Mouse (Mus musculus): ENCODE results near the gene Gm13199. TPM values are rescaled to one million over a fixed set of nuclear protein-coding genes. Genes with fewer than 3 reads are reported as not detected.
A peak's percentile ranks its signal among the peaks of the same experiment; 100 is the strongest.

Gm13199 gene
- polyA plus RNA-seq (2012; rRNA removed): 0.61 and 1.4 TPM in 2 replicates

DNA sequence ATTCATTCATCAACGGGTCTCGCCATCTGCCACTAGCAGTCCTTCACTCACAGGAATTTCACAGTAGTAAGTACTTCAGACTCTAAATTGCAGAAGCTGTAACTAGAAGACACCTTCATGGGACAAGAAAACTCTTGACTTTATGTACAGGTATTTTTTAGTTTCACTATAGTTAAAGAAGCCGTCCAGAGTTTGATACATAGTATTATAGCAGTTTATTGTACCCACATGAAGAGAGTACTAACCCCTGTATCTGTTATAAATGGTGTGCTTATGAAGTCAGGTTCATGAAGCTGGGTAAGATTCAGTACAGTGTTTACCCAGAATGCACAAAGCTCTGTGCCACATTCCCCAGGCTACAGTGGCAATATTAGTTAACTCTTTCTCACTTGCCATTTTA, at the start of gene Gm13199:
Gene Gm13199 (minus strand): TSS at position 101 of the 400 bp plus-strand sequence.
- DNase-seq (ENCODE audit: low read depth): no peak

GRCm38 (mm10) chr2:5911282-5911965, 48.7 kb upstream of the Gm13199 start:
- no peak for DNase-seq (ENCODE audit: low read depth)

DNA sequence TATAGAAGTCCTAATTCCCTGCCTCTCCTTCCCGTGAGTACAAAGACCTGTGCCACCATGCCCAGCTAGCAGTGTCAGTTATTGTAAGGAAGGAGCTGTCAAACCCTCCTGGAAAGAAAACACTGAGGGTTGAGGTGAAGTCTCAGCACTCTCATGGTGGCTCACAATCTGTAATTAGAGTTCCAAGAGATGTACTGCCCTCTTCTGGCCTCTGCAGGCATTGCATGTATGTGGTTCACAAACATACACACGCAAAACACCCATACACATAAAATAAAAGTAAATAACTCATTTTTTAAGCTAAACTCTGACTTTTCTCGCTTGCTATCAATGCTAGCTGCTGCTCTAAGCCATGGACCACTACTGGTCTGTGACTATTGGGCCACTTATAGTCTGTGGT, 43.9 kb upstream of the Gm13199 start:
- DNase-seq (ENCODE audit: low read depth): no peak

DNA sequence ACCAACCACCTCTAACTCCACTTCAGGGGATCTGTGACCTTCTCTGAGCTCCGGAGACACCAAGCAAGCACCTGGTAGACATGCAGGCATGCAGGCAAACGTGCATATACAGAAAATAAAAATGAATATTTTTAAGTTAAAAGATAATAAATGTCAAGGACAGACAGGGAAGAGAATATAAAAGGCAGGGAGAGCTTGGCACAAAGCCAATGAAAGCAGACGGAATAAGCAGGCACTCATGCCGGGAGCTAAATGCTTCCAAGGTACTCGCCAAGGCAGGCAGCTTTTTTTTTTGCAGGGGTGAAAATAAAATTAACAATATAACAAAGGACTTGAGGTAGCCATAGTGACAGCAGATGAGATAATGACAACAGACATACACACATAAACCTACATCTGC, 43.4 kb upstream of the Gm13199 start:
- DNase-seq (ENCODE audit: low read depth): no peak

GRCm38 (mm10) chr2:5900145-5900544, 37.4 kb upstream of the Gm13199 start:
- DNase-seq (ENCODE audit: low read depth): no peak

GRCm38 (mm10) chr2:5894843-5895570, 32.3 kb upstream of the Gm13199 start, which contains the start of gene Sec61a2:
Gene Sec61a2 (minus strand): TSS chr2:5895432.
- DNase-seq (ENCODE audit: low read depth): peak; percentile 47

- peak; percentile 33 for DNase-seq (ENCODE audit: low read depth)
Measured at GRCm38 (mm10) chr2:5894296-5894695, 31.6 kb upstream of the Gm13199 start.

GRCm38 (mm10) chr2:5889412-5889811, 26.7 kb upstream of the Gm13199 start:
- no peak for DNase-seq (ENCODE audit: low read depth)

DNA sequence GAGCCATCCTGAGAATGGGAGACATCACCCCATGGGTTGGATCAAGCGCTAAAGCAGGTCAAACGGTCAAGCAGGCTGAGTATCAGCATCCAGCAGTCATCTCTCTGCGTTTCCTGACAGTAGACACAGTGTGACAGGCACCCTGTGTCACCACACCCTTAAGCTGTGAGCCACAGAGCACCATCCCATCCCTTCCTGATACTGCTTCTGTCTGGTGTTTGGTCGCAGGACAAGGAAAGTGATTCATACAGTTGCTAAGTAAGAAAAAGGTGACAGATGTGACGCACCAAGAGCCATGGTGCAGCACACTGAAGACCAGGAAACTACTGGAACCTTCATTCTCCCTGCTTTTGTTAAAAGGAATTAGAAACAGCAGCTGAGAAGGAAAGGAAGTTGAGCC, 26.1 kb upstream of the Gm13199 start:
- DNase-seq (ENCODE audit: low read depth): no peak

DNA sequence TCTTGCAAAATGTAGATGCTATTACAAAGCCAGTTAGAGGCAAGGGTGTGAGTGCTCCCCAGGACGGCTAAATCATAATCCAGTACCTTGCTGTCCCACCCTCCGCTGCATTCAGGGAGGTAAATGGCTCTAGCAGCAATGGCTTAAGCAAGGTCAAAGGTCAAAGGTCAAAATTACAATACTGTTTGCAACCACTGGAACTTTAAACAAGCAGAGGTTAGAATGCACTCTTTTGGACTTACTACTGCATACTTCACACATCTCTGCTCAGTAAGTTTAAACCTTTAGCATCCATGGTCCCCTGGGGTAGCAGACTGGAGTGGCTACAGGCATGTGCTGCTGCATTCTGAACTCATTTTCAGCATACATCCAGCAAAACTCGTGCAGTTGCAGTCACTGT, 14.7 kb upstream of the Gm13199 start:
- DNase-seq (ENCODE audit: low read depth): no peak

GRCm38 (mm10) chr2:5869746-5870145, 7.0 kb upstream of the Gm13199 start:
- no peak for DNase-seq (ENCODE audit: low read depth)

- DNase-seq (ENCODE audit: low read depth): no peak
Measured at GRCm38 (mm10) chr2:5867681-5868080, 4.9 kb upstream of the Gm13199 start.

- no peak for DNase-seq (ENCODE audit: low read depth)
Measured at GRCm38 (mm10) chr2:5851866-5852265, 10.9 kb downstream of the Gm13199 start.

- DNase-seq (ENCODE audit: low read depth): no peak
Measured at GRCm38 (mm10) chr2:5851116-5851515, 11.6 kb downstream of the Gm13199 start.

- no peak for DNase-seq (ENCODE audit: low read depth)
Measured at GRCm38 (mm10) chr2:5845826-5846225, 16.9 kb downstream of the Gm13199 start.

DNA sequence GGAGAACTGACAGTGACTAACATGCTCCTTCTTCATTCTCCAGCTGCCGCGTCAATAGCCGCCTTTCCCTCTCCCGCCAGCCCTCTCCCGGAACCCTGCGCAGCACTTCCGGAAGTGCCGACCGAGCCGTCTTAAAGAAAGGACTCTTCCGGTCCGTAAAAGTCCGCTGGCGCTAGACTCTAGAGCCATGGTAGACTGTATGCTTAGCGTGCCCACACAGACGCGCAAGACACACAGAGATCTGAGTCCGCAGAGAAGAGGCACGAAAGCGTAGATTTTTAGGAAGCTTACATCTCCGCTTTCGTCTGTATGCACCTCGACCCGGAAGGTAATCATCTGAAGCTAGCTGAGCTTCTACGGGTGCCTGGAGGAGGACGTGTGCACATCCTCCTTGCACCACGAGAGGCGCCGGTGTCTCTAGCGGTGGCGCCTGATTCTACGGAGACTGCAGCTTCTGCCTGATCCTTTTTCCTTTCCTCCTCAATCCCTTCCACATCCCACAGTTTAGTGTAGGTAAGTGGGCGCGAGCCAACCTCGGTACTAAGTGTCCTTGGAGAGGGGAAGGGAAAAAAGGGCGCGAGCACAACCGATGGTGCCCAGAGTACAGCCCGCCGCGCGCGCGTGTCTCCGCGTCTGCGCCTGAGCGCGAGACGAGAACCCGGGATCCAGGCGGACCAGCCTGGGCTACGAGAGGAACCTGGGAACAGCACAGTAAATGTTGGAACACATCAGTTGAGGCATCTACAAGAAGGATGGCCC, 17.7 kb downstream of the Gm13199 start, which contains the start of the genes Nudt5 and Cdc123:
Gene Nudt5 (plus strand): TSS at position 147 of the 759 bp plus-strand sequence.
Gene Cdc123 (minus strand): TSS at position 292 of the 759 bp plus-strand sequence.
- peak; percentile 78 for DNase-seq (ENCODE audit: low read depth)

DNA sequence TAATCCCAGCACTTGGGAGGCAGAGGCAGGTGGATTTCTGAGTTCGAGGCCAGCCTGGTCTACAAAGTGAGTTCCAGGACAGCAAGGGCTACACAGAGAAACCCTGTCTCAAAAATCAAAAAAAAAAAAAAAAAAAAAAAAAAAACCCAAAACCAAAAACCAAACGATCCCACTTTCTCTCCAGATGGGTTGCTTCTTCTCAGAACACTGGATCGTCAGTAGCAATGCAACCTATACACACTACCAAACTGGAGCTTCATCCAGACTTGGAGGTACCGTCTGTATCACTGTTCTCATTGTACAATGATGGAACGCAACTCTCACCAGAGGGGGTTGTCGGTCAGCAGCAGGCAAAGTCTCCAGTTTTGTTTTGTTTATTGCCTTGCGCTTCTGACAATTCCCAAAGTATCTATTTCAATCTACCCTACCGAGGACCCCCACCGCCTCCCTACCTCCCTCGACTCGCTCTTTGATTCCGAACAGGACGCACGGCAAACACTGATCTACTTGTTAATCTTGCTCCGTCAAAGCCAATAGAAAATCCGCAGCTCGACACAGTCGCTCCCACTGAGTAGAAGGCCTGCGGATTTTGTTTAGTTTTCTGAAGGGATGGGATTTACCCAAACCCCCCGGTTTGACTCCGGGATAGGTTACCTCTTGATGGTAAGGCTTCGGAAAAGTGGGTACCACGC, 18.4 kb downstream of the Gm13199 start:
- no peak for DNase-seq (ENCODE audit: low read depth)

DNA sequence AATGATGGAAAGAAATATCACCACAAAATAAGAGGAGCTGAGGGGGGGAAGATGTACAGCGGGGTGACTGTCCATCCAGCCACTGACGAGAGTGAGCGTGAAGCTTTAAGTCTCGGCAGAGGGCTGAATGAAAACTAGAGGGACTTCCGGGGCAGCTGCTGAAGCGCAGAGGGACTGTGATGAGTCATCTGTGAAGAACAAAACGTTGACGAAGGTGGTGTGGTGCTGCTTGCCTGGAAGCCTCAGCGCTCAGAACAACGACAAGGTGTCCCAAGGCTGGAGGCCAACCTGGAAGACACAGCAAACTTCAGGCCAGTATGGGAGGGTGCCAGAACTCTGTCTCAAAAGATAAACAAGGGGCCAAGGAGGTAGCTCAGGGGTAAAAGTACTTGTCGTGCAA, 21.9 kb downstream of the Gm13199 start:
- no peak for DNase-seq (ENCODE audit: low read depth)

GRCm38 (mm10) chr2:5825265-5825913, 37.3 kb downstream of the Gm13199 start:
- no peak for DNase-seq (ENCODE audit: low read depth)

- no peak for DNase-seq (ENCODE audit: low read depth)
Measured at GRCm38 (mm10) chr2:5824685-5825084, 38.0 kb downstream of the Gm13199 start.

DNA sequence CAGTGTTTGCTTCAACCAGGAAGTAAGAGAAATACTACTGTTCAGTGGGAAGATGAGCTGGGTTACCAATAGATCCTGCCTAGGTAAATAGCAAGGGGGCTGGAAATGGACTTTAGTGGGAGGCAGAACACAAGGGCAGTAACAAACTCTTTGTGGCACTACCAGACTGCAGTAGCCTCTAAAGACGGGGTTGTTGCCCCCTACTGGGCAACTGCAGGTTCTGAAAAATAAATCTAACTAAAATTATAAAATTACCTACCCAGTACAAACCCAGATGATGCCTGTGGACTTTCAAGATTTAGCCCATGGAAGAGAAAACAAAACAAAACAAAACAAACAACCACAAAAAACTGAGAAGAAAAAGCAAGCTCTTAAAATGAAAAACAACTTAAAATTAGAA, 38.5 kb downstream of the Gm13199 start:
- no peak for DNase-seq (ENCODE audit: low read depth)
